Mouse (Mus musculus): Measurements from ENCODE around the gene Rnf41. TPM values are rescaled to one million over a fixed set of nuclear protein-coding genes. Genes with fewer than 3 reads are reported as not detected.

Gene Rnf41
- polyA plus RNA-seq, 1 experiment from 2014 or later: 73.4 TPM

- Histone ChIP-seq H3K4me1 (replicated peaks) (peaks cover 57% of the 10 kb centered on the region), H3K4me2 (peak overlapping the region; percentile 90), H3K9ac (peak overlapping the region; percentile 93), H3K27me3 (no peaks in the 10 kb centered on the region), H3K4me3 (peak overlapping the region; percentile 92), H3K36me3 (peaks cover 38% of the 10 kb centered on the region), H3K27ac (replicated peaks) (peak overlapping the region; percentile 97), H3K9me3 (no peaks in the 10 kb centered on the region)
- ATAC-seq (ENCODE audit: low read depth): no peak
- WGBS: 22% methylated on average over 4 of the region's 4 CpGs
These were observed 954 bp upstream of the Rnf41 start for GRCm38 (mm10) chr10:128410560-128410845.

GRCm38 (mm10) chr10:128412055-128412381, 561 bp downstream of the Rnf41 start:
- WGBS: under 1% methylated on average over 14 of the region's 14 CpGs
- Histone ChIP-seq H3K4me3 (peak overlapping the region; percentile 92), H3K36me3 (peaks cover 42% of the 10 kb centered on the region), H3K9ac (peak overlapping the region; percentile 93), H3K4me1 (replicated peaks) (peaks cover 57% of the 10 kb centered on the region), H3K4me2 (peak overlapping the region; percentile 90), H3K9me3 (no peaks in the 10 kb centered on the region), H3K27me3 (no peaks in the 10 kb centered on the region), H3K27ac (replicated peaks) (peak overlapping the region; percentile 97)
- ATAC-seq (ENCODE audit: low read depth): no peak

GRCm38 (mm10) chr10:128412558-128412957, 1.1 kb downstream of the Rnf41 start:
- H3K4me1 ChIP-seq (replicated peaks): peaks cover 57% of the 10 kb centered on the region
- no peaks in the 10 kb centered on the region for H3K9me3 ChIP-seq
- peak overlapping the region; percentile 92 for H3K4me3 ChIP-seq
- H3K27me3 ChIP-seq: no peaks in the 10 kb centered on the region
- 58% methylated on average over 1 of the region's 1 CpGs for WGBS
- peak overlapping the region; percentile 93 for H3K9ac ChIP-seq
- peak overlapping the region; percentile 90 for H3K4me2 ChIP-seq
- peak overlapping the region; percentile 97 for H3K27ac ChIP-seq (replicated peaks)
- no peak for ATAC-seq (ENCODE audit: low read depth)
- peaks cover 45% of the 10 kb centered on the region for H3K36me3 ChIP-seq

GRCm38 (mm10) chr10:128413076-128413475, 1.6 kb downstream of the Rnf41 start:
- WGBS: 75% methylated on average over 1 of the region's 1 CpGs
- Histone ChIP-seq H3K4me2 (peak overlapping the region; percentile 90), H3K9me3 (no peaks in the 10 kb centered on the region), H3K9ac (peak overlapping the region; percentile 93), H3K4me1 (replicated peaks) (peaks cover 54% of the 10 kb centered on the region), H3K27ac (replicated peaks) (no peak overlapping the region), H3K27me3 (no peaks in the 10 kb centered on the region), H3K4me3 (peak overlapping the region; percentile 92), H3K36me3 (peaks cover 45% of the 10 kb centered on the region)
- ATAC-seq (ENCODE audit: low read depth): no peak

- Histone ChIP-seq H3K27me3 (no peaks in the 10 kb centered on the region), H3K4me3 (no peak overlapping the region), H3K36me3 (peaks cover 59% of the 10 kb centered on the region), H3K27ac (replicated peaks) (no peak overlapping the region), H3K9me3 (no peaks in the 10 kb centered on the region), H3K4me1 (replicated peaks) (peaks cover 45% of the 10 kb centered on the region), H3K9ac (no peak overlapping the region), H3K4me2 (no peak overlapping the region)
- no peak for ATAC-seq (ENCODE audit: low read depth)
- 94% methylated on average over 5 of the region's 5 CpGs for WGBS
These were observed 3.4 kb downstream of the Rnf41 start for GRCm38 (mm10) chr10:128414848-128415247.

- Histone ChIP-seq H3K4me3 (no peak overlapping the region), H3K27ac (replicated peaks) (no peak overlapping the region), H3K36me3 (peaks cover 89% of the 10 kb centered on the region), H3K4me1 (replicated peaks) (no peaks in the 10 kb centered on the region), H3K27me3 (no peaks in the 10 kb centered on the region), H3K4me2 (no peak overlapping the region), H3K9me3 (no peaks in the 10 kb centered on the region), H3K9ac (no peak overlapping the region)
- ATAC-seq (ENCODE audit: low read depth): no peak
- 80% methylated on average over 5 of the region's 5 CpGs for WGBS
These were observed 11.0 kb downstream of the Rnf41 start for GRCm38 (mm10) chr10:128422426-128422825.

- Histone ChIP-seq H3K4me2 (no peak overlapping the region), H3K27me3 (no peaks in the 10 kb centered on the region)
These were observed 13.1 kb downstream of the Rnf41 start for GRCm38 (mm10) chr10:128424604-128425003.

GRCm38 (mm10) chr10:128425260-128425659, 13.8 kb downstream of the Rnf41 start:
- peaks cover 85% of the 10 kb centered on the region for H3K36me3 ChIP-seq
- ATAC-seq (ENCODE audit: low read depth): no peak
- no peaks in the 10 kb centered on the region for H3K27me3 ChIP-seq
- H3K4me1 ChIP-seq (replicated peaks): no peaks in the 10 kb centered on the region
- 94% methylated on average over 3 of the region's 3 CpGs for WGBS
- no peaks in the 10 kb centered on the region for H3K9me3 ChIP-seq
- no peak overlapping the region for H3K27ac ChIP-seq (replicated peaks)
- no peak overlapping the region for H3K4me2 ChIP-seq
- no peak overlapping the region for H3K9ac ChIP-seq
- H3K4me3 ChIP-seq: no peak overlapping the region

More at GRCm38 (mm10) chr10:128424604-128425003, 13.1 kb downstream of the Rnf41 start:
- 75% methylated on average over 7 of the region's 7 CpGs for WGBS
- Histone ChIP-seq H3K9ac (no peak overlapping the region), H3K27ac (replicated peaks) (no peak overlapping the region), H3K4me3 (no peak overlapping the region), H3K9me3 (no peaks in the 10 kb centered on the region), H3K36me3 (peaks cover 85% of the 10 kb centered on the region), H3K4me1 (replicated peaks) (no peaks in the 10 kb centered on the region)
- no peak for ATAC-seq (ENCODE audit: low read depth)

- WGBS: 90% methylated on average over 5 of the region's 5 CpGs
- Histone ChIP-seq H3K27me3 (no peaks in the 10 kb centered on the region), H3K4me3 (no peak overlapping the region), H3K4me2 (no peak overlapping the region), H3K9me3 (no peaks in the 10 kb centered on the region), H3K9ac (no peak overlapping the region), H3K27ac (replicated peaks) (no peak overlapping the region), H3K4me1 (replicated peaks) (no peaks in the 10 kb centered on the region), H3K36me3 (peaks cover 76% of the 10 kb centered on the region)
- no peak for ATAC-seq (ENCODE audit: low read depth)
These were observed 17.6 kb downstream of the Rnf41 start for GRCm38 (mm10) chr10:128429052-128429451.

- Histone ChIP-seq H3K9me3 (no peaks in the 10 kb centered on the region), H3K4me3 (no peak overlapping the region), H3K4me2 (no peak overlapping the region), H3K27me3 (no peaks in the 10 kb centered on the region), H3K9ac (no peak overlapping the region), H3K4me1 (replicated peaks) (no peaks in the 10 kb centered on the region), H3K27ac (replicated peaks) (no peak overlapping the region), H3K36me3 (peaks cover 76% of the 10 kb centered on the region)
- 88% methylated on average over 4 of the region's 4 CpGs for WGBS
- ATAC-seq (ENCODE audit: low read depth): no peak
These were observed 18.0 kb downstream of the Rnf41 start for GRCm38 (mm10) chr10:128429454-128429853.

- peaks cover 89% of the 10 kb centered on the region for H3K36me3 ChIP-seq
- H3K27me3 ChIP-seq: no peaks in the 10 kb centered on the region
- no peak overlapping the region for H3K4me2 ChIP-seq
- no peak overlapping the region for H3K4me3 ChIP-seq
- no peak for ATAC-seq (ENCODE audit: low read depth)
- no peak overlapping the region for H3K27ac ChIP-seq (replicated peaks)
- H3K4me1 ChIP-seq (replicated peaks): peaks cover 10% of the 10 kb centered on the region; the same call in 1 of the 2 replicates
- H3K9me3 ChIP-seq: no peaks in the 10 kb centered on the region
- WGBS: 99% methylated on average over 2 of the region's 2 CpGs
- H3K9ac ChIP-seq: no peak overlapping the region
These were observed 22.0 kb downstream of the Rnf41 start for GRCm38 (mm10) chr10:128433417-128433816.

- H3K4me3 ChIP-seq: no peak overlapping the region
- H3K27me3 ChIP-seq: no peaks in the 10 kb centered on the region
- 93% methylated on average over 10 of the region's 10 CpGs for WGBS
- 0 out of 2 replicates have a peak overlapping the region, but pooled peaks have one; percentile 4 for H3K27ac ChIP-seq (replicated peaks)
- peaks cover 89% of the 10 kb centered on the region for H3K36me3 ChIP-seq
- H3K9me3 ChIP-seq: no peaks in the 10 kb centered on the region
- H3K4me1 ChIP-seq (replicated peaks): peaks cover 10% of the 10 kb centered on the region; the same call in 1 of the 2 replicates
- ATAC-seq (ENCODE audit: low read depth): no peak
- H3K4me2 ChIP-seq: no peak overlapping the region
- H3K9ac ChIP-seq: no peak overlapping the region
These were observed 23.2 kb downstream of the Rnf41 start for GRCm38 (mm10) chr10:128434681-128435080.

- H3K4me1 ChIP-seq (replicated peaks): peaks cover 10% of the 10 kb centered on the region; the same call in 1 of the 2 replicates
- H3K9ac ChIP-seq: no peak overlapping the region
- no peak overlapping the region for H3K4me2 ChIP-seq
- no peaks in the 10 kb centered on the region for H3K9me3 ChIP-seq
- H3K27ac ChIP-seq (replicated peaks): peak overlapping the region; percentile 4; the same call in 1 of the 2 replicates
- H3K27me3 ChIP-seq: no peaks in the 10 kb centered on the region
- WGBS: 83% methylated on average over 17 of the region's 17 CpGs
- ATAC-seq (ENCODE audit: low read depth): no peak
- H3K4me3 ChIP-seq: no peak overlapping the region
- H3K36me3 ChIP-seq: peaks cover 89% of the 10 kb centered on the region
These were observed 23.8 kb downstream of the Rnf41 start for GRCm38 (mm10) chr10:128435186-128435823.

Measured in neural tube, embryonic 13.5 days (tissue).